Mouse (Mus musculus) urinary bladder, postnatal 0 days (tissue): ENCODE results near the gene Ripk3. TPM values are rescaled to one million over a fixed set of nuclear protein-coding genes. Genes with fewer than 3 reads are reported as not detected.

Experiments used
- polyA plus RNA-seq: library from polyadenylated mRNA; unstranded; fragments of >200 nt; fragmentation: Nextera tagmentation; extraction: Ambion mirVana; gene quantifications from 2 replicates; pipeline ENCODE4 v1.2.1, GENCODE M21; 2015

Ripk3 gene
- polyA plus RNA-seq = 19.1 and 19.2 TPM in 2 replicates

DNA sequence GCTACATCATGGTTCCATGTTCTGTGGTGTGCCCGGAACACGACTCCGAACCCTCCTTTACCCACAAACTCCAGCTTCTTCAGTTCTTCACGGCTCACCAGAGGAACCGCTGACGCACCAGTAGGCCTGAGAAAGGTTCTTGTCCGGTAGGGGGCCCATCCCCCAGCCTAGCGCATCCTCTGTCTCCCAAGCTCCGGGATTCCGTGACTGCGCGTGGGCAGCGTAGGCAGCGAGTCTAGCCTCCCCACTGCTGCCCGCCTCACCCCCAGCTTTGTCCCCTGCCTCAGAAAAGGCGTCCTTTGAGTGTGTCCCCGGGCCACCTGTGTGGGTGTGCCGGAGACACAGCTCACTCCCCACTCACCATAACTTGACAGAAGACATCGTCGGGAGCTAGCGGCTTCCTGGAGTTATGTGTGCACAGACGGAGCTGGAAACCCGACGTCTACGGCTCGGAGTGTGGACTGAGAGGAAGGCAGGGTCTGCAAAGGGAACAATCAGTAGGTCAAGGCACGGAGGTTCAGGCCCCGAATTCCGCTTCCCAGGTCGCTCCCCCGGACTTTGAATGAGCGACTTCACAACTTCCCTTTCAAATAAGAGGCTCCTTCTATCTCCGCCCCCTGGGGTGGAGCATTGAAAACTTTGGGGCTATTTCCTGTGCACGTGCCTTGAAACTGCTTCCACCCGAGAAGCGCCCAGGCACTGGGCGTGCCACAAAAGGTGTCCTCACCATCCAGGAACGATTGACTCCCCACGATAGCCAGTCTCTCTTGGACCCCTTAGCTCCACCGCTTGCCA lies at the start of gene Ripk3:
TSS of gene Ripk3 (minus strand) at position 610 of the 795 bp plus-strand sequence.

DNA sequence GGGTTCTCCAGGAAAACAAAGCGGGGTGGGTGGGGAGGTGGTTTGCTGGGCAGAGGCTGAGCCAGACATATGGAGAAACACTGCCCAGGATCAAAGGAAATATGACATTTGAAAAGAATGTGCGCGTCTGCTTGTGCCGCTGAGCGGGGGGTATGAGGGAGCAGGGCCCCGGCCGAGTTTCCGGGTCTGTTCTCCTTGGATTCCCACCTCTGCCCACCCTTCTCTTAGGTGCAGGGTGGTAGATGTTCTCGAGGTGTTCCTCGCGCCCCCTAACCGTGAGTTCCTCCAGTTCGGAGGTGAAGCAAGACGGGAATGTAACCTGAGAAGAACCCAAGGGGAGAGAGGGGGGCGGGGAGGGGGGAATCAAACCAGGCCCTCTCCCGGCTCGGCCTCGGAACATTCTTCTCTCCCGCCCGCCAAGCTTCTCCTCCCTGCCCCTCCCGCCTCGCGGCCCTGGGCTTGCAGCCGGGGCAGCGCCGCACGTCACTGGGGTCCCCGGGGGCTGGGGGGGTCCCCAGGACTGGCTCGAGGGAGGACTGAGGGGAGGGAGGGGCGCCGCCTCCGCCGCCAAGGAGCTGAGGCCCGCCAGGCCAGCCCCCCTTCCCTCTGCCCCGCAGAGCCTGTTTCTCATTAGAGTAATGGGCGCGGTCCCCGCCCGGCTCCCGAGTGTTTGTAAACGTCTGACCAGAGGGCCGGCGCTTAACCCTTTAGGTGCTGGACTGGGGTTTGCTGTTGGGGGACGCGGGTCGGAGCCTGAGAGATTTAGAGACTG lies 34.5 kb upstream of the Ripk3 start, which contains the start of gene Nfatc4:
TSS of gene Nfatc4 (plus strand) at position 154 of the 772 bp plus-strand sequence.

DNA sequence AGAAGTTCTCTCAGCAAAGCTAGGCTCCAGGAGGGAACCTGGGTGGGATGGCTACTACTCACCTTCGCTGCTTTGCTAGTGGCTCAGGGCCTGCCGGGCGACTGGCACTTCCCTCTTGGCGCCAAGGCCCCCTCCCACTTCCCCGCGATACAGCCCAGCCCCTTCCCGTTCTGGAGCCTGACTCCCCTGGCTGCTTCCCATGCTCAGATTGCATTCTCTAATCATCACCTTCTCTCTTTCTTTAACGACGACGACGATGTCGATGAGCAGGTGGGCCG lies 4.8 kb downstream of the Ripk3 start, which contains the start of gene Adcy4:
TSS of gene Adcy4 (minus strand) at position 138 of the 278 bp plus-strand sequence.

DNA sequence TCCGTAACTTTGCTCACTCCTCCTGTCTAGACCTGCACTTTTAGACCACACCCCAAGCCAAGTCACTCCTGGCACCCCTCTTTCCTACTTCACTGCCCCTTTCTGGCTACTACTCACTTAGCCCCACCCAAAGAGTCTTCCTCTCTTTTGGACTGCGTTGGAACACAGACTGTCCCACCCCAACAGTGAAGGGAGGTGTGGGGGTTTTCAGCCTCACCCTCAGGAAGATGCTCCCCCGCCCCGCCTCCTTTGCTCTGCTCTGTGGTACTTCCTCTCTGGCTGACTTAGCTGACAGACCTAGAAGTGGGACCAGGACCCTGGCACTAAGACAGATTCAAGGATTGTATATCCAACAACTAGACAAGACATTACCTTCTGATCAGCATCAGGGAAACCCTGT lies 23.0 kb downstream of the Ripk3 start, which contains the start of gene Ltb4r1:
TSS of gene Ltb4r1 (plus strand) at position 267 of the 400 bp plus-strand sequence.

DNA sequence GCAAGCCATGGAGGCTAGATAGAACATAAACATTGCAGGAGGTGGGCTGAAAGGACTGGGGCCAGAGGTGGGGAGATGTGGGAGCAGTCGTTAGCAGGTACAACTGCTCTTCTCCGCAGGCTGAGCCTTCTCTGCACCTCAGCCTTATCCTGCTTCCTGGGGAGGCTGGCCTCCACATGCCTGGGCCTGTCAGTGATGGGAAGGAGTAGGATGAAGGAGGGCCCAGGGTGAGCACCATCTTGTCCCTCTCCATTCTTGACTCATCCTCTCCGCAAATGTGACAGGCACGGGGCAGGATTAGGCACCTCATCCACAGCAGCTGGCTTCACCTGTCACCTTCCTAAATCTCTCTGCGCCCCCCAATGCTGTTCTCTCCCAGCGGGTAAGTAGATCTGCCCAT lies 27.5 kb downstream of the Ripk3 start, which contains the start of gene Ltb4r2:
TSS of gene Ltb4r2 (plus strand) at position 266 of the 400 bp plus-strand sequence.

DNA sequence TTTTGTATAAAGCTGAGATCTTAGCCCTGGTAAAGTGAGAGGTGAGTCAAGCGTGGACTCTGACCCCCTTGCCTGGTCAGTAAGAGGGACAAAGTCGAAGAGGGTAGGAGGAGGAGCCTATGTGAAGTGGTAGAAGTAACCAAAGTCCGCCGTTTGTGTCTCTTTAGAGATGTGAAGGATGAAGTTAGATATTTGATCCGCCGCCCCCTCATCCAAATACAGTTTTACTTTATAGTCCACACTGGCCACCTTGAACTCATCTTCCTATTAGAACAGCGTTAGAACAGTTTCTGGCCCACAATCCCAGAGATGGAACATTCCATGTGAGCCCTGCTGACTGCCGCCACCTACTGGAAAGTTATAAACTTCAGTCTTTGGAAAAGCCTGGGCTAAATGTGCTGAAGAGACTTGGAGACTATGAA lies 30.3 kb downstream of the Ripk3 start, which contains the start of gene Cideb:
TSS of gene Cideb (minus strand) at position 96 of the 422 bp plus-strand sequence.

DNA sequence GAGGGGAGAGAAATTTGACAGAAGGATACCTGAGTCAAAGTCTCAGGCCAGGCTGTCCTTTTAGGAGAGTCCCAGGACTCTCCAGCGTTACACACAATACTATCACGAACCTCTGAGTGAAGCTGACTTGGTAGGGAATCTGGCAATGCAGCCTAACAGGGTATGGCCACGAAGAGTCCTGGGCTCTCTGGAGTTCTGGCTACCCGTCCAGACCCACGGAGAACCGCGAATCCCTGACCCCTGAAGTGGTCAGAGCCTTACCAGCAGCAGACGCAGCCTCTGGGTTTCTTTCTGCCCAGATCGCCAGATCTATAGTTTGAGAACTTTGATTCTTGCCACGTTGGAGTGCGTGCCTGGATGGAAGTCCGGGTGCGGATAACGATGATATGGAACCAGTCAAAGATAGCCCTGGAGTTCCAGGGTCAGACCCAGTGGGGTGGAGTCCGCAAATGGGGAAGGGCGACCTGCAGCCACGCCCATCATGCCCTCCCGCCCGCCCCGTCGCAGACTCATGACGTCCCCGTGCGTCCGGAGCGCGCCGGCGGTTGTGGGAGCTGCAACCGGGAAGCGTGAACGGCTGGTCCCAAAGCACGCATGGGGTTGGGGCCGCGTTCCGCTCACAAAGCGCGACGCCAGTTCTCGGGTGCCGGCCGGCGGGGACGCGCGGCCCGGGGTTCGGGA lies 43.3 kb downstream of the Ripk3 start, which contains the start of the genes Dhrs1 and Nop9:
TSS of gene Dhrs1 (minus strand) at position 511 of the 681 bp plus-strand sequence.
TSS of gene Nop9 (plus strand) at position 514 of the 681 bp plus-strand sequence.

Other genes starting within 250 kb of the Ripk3 start
- 41.2 and 47.1 TPM in 2 replicates for gene Pck2, start 248.6 kb downstream of the Ripk3 start, polyA plus RNA-seq
- 55.6 and 63.3 TPM in 2 replicates for gene Dcaf11, start 228.9 kb downstream of the Ripk3 start, polyA plus RNA-seq
- 0.51 and 1.1 TPM in 2 replicates for gene A730061H03Rik, start 228.5 kb downstream of the Ripk3 start, polyA plus RNA-seq
- gene Fitm1, start 213.2 kb downstream of the Ripk3 start, polyA plus RNA-seq = 0.26 TPM in 1 of 2 replicates, not detected in the other
- 104 and 112 TPM in 2 replicates for gene Psme1, start 210.7 kb downstream of the Ripk3 start, polyA plus RNA-seq
- 6.7 and 6.8 TPM in 2 replicates for gene Emc9, start 203.6 kb downstream of the Ripk3 start, polyA plus RNA-seq
- gene Psme2, start 197.8 kb downstream of the Ripk3 start, polyA plus RNA-seq = 218 and 249 TPM in 2 replicates
- gene Rnf31, start 197.2 kb downstream of the Ripk3 start, polyA plus RNA-seq = 11.0 and 13.6 TPM in 2 replicates
- 17.2 and 21.2 TPM in 2 replicates for gene Irf9, start 185.3 kb downstream of the Ripk3 start, polyA plus RNA-seq
- 1.3 and 1.9 TPM in 2 replicates for gene Rec8, start 170.8 kb downstream of the Ripk3 start, polyA plus RNA-seq
- 60.2 and 63.0 TPM in 2 replicates for gene Ipo4, start 152.9 kb downstream of the Ripk3 start, polyA plus RNA-seq
- 0.56 and 1.4 TPM in 2 replicates for gene Gm49378, start 151.0 kb downstream of the Ripk3 start, polyA plus RNA-seq
- 68.6 and 69.9 TPM in 2 replicates for gene Tm9sf1, start 145.1 kb downstream of the Ripk3 start, polyA plus RNA-seq
- gene Tssk4, start 138.7 kb downstream of the Ripk3 start, polyA plus RNA-seq = 0.26 and 0.35 TPM in 2 replicates
- gene Mdp1, start 128.4 kb downstream of the Ripk3 start, polyA plus RNA-seq = 35.8 and 39.5 TPM in 2 replicates
- 32.0 and 33.0 TPM in 2 replicates for gene Gmpr2, start 116.9 kb downstream of the Ripk3 start, polyA plus RNA-seq
- 388 and 415 TPM in 2 replicates for gene Nedd8, start 116.7 kb downstream of the Ripk3 start, polyA plus RNA-seq
- gene Tinf2, start 107.0 kb downstream of the Ripk3 start, polyA plus RNA-seq = 13.9 and 15.5 TPM in 2 replicates
- 7.4 and 9.2 TPM in 2 replicates for gene Tgm1, start 74.9 kb downstream of the Ripk3 start, polyA plus RNA-seq
- gene Rabggta, start 66.6 kb downstream of the Ripk3 start, polyA plus RNA-seq = 17.3 and 20.5 TPM in 2 replicates
- 60.6 and 62.9 TPM in 2 replicates for gene Dhrs1, start 43.2 kb downstream of the Ripk3 start, polyA plus RNA-seq
- 18.6 TPM in 2 replicates for gene Nop9, start 43.2 kb downstream of the Ripk3 start, polyA plus RNA-seq
- 0.13 and 0.18 TPM in 2 replicates for gene Cideb, start 30.4 kb downstream of the Ripk3 start, polyA plus RNA-seq
- 0.29 and 0.39 TPM in 2 replicates for gene Ltb4r2, start 27.4 kb downstream of the Ripk3 start, polyA plus RNA-seq
- 0.76 and 6.9 TPM in 2 replicates for gene Ltb4r1, start 22.9 kb downstream of the Ripk3 start, polyA plus RNA-seq
- gene Adcy4, start 4.8 kb downstream of the Ripk3 start, polyA plus RNA-seq = 2.3 and 2.7 TPM in 2 replicates
- gene Nfatc4, start 34.3 kb upstream of the Ripk3 start, polyA plus RNA-seq = 22.3 and 22.5 TPM in 2 replicates
- 6.4 and 7.6 TPM in 2 replicates for gene Nynrin, start 65.1 kb upstream of the Ripk3 start, polyA plus RNA-seq
- gene Cbln3, start 95.5 kb upstream of the Ripk3 start, polyA plus RNA-seq = 0.18 and 0.21 TPM in 2 replicates
- 8.4 and 9.2 TPM in 2 replicates for gene Khnyn, start 96.1 kb upstream of the Ripk3 start, polyA plus RNA-seq
- gene Sdr39u1, start 111.4 kb upstream of the Ripk3 start, polyA plus RNA-seq = 43.8 and 50.4 TPM in 2 replicates
- gene Cma1, start 155.8 kb upstream of the Ripk3 start, polyA plus RNA-seq = 35.6 and 71.0 TPM in 2 replicates
- gene Cma2, start 162.1 kb upstream of the Ripk3 start, polyA plus RNA-seq = 0.19 and 0.20 TPM in 2 replicates
- not detected in 2 replicates for gene Mcpt1, start 229.1 kb upstream of the Ripk3 start, polyA plus RNA-seq
- not detected in 2 replicates for gene Mcpt9, start 241.6 kb upstream of the Ripk3 start, polyA plus RNA-seq